Mouse (Mus musculus) frontal cortex, postnatal 25 days (tissue): ENCODE data around the gene Zfp146.
"Not testable (repeated sequence)": the region's sequence is repeated elsewhere in the genome, so short reads cannot be mapped to it uniquely, and the experiment has no call there.

Source experiments
- DNase-seq, 2 experiments: peaks; one replicate each; pipeline ENCODE4 v3.0.0; 2022; ENCODE audit warnings: low spot score in 2 of 2

The Zfp146 gene

DNA sequence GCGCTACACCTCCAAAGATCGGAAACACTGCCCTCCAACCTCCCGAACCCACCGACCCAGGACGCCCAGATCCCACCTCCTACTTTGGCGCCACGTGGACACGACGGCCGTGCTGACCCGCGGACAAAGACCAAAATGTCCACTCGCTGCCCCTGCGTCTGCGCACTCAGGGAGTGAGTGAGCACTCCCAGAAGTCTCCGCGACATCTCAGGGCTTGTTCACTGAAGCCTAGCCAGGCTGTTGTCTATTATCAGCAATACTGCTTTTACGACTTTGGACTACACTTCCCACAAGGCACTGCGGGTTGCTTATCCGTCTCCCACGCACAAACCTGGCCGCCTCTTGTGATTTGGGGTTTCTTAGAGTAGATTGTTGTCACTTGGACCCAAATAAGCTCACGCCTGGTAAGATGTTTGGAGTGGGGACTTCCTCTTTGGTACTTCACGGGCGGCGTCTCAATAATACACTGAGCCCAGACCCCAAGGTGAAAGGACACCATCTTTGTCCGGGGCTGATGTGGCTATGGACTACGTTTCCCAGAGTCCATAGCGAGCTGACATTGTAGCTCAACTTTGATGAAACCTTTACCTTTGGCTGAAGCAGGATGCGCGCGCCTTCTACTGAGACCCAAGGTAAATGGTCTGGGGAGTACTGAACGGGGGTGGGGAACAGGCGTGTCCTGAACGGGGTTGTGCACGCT lies at the start of gene Zfp146:
TSS of gene Zfp146 (minus strand) at position 168 of the 700 bp plus-strand sequence.
- peak; percentile 80 to 86 for DNase-seq

DNA sequence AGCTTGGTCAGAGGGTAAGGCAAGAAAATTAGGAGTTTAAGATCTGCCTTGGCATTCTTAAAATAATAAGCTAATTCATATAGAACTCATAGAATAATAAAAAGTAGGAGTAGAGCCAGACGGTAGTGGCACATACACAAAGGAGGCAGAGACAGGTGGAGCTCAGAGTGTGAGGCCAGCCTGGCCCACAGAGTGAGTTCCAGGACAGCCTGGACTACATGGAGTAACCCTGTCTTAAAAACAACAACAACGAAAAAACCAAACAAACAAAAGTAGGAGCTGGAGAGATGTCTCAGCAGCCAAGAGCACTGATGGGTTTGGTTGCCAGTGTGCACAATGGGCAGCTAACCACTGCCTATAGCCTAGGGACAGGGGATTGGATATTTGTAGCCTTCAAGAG lies 47.7 kb upstream of the Zfp146 start:
- DNase-seq = no peak

DNA sequence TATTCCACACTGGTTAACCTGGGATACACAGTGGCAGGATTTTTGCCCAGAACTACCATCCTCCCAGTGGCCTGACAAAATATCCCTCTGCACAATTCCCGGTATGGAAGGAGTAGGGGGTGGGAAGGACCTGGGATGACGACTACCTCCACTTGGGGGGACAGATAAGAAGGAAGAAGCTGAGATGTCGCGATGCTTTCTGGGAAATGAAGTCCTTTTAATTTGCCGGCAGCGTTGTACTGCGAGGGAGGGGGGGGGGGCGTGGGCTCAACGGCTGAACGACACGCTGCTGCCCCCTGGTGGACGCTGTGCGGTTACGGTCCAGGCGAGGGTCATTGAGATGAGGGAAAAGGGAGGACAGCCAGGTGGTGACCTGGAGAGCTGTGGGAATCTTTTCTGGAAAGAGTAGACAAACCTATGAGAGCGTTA lies 47.2 kb upstream of the Zfp146 start:
- peak in 1 of 2 experiments; percentile 50 for DNase-seq

DNA sequence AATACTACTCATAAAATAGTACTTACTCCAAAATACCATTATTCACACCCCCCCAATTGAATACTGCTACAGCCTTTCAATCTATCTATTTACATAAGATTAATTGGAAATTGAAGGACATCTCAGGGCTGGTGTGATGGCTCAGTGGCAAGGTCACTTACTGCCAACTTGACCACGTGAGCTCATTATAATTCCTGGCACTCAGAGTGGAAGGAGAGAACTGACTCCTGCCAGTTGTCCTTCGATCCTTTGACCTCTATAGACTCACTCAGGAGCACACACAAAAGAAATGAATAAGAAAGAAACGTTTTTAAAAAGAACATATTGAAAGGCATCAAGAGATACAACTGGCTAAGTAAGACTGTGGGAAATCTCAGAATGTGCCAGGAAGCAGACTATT lies 46.3 kb upstream of the Zfp146 start:
- no peak for DNase-seq

DNA sequence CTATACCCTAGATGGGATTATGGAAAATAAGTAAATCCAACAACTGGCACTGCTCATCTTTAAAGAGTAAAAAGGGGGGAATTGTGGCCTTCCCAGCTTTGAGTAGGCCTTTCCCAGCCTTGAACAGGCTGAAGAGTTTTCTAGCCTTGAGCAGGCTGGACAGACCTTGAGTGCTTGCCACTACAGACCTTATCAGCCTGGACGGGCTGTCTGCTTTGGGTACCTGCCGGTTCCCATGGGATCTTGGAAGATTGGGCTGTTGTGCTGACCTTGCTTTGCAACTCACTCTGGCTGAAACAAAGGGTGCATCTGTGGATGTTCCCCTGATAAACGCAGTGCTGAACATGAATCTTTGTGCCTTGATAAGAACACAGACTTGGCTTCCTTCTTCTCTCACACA lies 44.3 kb upstream of the Zfp146 start:
- DNase-seq = no peak

DNA sequence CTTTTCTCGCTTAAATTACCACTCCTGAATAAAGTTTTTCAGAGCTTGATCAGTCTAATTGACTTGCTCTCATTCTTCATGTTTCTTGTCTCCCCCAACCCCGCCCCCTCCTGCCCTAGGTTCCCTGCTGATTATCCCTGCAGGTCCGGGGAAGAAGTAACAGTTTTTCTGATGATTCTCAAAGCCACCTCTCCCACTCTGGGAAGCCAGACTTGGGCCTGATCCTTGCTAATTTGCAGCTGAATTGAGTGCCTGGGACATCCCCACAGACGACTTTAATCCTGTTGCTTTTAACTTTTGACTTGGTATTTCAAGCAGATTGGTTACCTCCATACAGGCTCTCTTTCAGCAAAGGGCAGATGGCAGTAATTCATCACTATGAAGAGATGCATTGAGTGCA lies 41.5 kb upstream of the Zfp146 start:
- no peak for DNase-seq

DNA sequence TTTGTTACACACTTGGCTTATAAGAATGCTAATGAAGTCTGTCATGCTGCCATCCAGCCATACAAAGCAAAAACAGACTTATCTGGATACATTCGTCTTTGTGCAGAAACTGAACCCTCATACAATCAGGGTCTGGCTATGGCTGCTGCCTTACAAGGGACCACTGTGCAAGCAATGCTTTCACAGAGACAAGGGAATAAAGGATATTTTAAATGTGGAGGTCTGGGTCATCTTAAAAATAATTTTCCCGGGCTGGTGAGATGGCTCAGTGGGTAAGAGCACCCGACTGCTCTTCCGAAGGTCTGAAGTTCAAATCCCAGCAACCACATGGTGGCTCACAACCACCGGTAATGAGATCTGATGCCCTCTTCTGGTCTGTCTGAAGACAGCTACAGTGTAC lies 36.8 kb upstream of the Zfp146 start:
- DNase-seq = not testable (repeated sequence)

DNA sequence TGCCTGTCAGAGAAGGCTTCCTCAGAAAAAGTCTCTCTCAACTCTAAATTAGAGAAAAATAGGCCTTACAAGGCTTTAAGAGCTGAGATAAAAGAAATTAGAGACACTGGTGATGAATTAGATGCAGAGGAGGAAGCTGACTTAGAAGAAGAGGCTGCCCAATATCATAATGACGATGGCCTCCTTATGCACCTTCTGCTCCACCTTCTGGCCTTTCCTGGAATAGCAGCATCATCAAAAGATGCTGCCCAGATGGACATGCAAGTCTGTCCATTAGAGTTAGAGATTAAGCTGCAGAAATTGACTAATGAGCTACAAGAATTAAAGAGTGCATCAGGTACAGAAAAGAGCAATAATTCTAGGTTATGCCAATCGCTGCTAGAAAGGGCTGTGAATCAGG lies 35.8 kb upstream of the Zfp146 start:
- peak in 1 of 2 experiments; percentile 43 for DNase-seq

DNA sequence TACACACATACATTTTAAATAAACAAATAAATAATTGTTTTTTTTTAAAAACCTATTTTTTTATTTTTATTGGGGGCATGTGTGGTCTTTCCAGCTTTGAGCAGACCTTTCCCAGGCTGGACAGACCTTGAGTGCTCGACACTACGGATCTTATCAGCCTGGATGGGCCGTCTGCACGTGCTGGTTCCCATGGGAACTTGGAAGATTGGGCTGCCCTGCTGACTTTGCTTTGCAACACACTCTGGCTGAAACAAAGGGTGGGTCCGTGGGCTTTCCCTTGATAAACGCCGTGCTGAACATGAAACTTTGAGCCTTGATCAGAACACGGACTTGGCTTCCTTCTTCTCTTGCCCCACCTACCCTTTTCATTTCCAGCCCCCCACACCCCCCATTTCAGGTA lies 34.8 kb upstream of the Zfp146 start:
- DNase-seq = no peak

DNA sequence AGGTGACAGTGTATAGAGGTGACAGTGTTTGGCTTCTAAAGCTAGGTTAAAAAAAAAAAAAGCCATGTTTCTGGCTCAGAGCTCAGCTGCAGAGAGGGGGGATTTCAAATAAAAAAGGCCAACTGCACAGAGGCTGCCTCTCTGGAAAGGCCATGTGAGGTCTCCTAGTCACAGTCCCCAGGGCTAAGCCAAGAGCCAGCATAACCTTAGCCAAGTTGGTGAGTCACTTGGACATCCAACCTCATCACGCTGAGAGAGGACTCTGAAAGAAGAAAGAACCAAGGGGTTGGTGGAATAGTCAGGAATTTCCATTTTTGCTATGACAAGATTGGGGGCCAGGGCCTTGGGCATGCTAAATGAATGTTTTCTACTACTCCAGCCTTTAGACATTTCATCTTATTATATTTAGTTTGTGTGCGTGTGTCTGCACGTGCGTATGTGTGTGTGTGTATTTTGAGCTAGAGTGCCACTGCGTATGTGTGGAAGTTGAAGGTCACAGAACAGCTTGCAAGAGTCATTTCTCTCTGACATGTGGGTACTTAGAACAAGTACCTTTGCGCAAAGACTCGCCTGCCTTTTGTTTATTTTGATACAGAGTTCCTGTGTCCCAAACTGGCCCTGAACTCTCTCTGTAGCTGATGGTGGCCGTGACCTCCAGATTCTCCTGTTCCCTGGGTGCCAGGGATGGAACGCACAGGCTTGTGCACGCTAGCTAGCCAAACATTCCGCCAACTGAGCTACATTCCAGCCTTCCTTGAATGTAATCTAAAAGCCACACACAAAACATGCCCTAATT lies 33.5 kb upstream of the Zfp146 start:
- no peak for DNase-seq

DNA sequence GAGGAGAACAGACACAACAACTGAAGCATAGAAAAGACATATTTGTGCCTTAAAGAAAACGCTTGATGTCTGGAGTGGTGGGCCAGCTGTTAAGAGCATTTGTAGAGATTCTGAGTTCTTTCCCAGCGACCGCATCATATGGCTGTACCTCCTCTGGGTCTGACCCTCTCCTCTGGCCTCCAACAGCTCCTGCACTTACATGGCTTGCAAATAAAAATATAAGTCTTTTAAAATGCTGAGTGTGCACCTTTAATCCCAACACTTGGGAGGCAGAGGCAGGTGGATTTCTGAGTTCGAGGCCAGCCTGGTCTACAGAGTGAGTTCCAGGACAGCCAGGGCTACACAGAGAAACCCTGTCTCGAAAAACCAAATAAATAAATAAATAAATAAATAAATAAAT lies 31.1 kb upstream of the Zfp146 start:
- not testable (repeated sequence) for DNase-seq

DNA sequence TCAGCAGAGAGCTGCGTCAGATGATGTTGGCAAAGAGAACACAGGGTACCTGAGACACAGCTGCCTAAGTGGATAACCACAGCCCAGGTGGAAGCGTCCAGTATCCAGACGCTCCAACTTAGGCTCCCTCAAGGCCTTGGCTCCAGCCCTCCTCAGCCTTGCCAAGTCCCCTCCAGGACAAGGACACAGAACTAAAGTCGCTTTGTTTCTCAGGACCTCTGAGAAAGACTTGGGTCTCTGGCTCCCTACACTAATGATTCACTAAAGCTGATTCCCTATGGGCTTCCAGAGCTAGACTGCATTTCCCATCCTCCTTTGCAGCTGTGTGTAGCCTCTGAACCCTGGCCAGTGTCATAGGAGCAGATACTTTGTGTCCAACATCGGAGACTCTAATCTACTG lies 30.6 kb upstream of the Zfp146 start:
- DNase-seq = no peak

DNA sequence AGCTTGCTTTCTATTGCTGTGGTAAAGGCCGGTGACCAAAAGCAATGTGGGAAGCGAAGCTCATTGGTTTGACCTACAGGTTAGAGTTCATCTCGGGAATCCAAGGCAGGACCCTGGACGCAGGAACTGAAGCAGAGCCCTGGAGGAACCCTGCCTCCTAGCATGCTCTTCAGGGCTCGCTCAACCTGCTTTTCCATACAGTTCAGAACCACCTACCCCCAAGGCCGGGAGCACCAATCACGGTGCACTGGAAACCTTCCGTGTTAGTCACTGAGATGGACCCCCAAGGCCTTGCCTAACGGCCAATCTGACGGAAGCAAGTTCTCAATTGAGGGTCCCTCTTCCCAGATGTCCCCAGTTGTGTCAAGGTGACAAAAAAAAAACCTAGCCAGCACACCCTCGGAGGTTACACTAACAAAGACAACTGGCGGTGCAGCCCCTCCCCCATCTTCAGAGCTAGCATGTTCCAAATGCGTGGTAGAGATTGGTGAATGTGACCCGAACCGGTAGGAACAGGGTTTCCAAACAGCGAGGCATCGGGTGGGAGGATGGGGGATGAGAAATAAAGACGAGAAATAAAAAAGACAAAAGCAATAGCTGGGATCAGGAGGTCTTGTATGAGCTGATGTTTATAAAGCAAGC lies 30.1 kb upstream of the Zfp146 start:
- DNase-seq = no peak

DNA sequence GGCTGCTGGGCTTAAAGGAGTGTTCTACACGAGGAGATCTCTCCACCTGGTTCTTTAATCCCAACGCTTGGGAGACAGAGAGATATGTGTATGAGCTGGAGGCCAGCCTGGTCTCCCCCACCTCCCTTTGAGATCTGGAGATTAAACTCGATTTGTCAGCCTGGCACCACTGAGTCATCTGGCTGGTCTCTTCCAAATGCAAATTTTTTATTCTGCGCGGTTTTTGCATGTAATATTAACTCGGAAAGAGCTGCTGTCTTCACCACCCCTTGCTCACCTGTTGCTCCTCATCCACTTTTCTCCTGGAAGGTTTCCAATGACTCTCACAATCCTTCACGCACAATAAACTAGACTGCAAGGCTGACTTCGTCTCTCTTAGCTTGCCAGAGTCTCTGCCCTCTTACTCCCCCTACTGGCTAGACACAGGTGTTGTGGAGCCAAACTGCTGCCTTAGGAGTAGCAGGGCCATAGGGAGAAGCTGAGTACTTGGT lies 29.0 kb upstream of the Zfp146 start, which contains the start of gene Capns1:
TSS of gene Capns1 (minus strand) at position 331 of the 491 bp plus-strand sequence.
- peak in 1 of 2 experiments; percentile 47 for DNase-seq

DNA sequence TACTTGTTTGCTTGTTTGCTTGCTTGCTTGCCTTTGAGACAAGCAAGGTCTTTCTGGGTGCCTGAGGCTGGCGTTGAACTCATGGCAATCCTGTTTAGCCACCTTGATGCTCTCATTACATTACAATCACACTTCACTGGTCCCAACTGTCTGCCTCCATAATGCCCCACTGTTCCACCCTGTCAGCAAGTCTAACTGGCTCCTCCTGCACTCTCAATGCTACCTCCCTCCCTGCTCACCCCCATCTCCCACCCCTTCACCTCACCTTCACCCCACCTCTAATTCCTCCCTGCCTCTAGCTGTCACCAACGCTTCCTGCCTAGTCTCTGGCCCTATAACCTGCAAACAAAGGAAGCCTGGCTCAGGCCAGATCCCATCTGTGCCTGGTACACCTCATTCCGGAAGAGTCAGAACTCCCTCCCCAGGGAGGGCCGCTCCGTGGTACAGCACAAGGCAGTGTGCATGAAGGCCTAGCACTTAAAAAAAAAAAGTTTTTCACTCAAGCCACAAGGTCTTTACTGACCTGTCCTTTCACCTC lies 28.1 kb upstream of the Zfp146 start:
- DNase-seq = no peak

DNA sequence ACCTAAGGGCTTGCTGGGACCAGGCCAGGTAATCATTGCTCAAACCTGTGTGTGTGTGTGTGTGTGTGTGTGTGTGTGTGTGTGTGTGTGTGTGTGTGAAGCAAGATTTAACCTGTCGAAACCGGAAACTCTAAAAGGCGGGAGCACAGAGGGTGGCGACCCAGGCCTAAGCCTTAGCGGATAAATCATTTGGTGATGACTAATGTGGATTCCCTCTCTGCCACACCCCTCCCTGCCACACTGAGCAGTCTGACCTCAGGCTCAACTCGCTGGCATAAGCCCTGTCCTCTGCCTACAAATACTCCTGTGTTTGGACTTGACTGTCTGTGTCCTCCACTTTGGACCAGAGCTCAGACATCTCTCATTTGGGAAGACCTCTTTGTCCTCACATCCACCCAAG lies 26.6 kb upstream of the Zfp146 start:
- no peak for DNase-seq

DNA sequence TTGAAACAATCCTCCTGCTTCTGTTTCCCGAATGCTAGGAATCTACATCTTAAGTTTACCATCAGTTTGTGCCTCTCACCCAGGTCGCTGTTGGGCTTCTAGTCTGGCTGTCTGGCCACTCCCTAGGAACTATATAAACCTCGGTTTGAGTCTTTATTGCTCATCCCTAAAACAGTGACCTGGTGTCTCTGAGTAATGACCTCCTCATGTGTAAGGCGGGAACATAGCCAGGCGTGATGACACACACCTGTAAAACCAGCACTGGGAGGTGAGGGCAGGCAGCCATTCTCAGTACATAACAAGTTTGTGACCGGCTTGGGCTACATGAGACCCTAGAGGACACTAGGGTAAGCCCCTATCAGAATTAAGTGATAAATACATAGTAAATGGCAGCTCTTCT lies 25.9 kb upstream of the Zfp146 start:
- no peak for DNase-seq

DNA sequence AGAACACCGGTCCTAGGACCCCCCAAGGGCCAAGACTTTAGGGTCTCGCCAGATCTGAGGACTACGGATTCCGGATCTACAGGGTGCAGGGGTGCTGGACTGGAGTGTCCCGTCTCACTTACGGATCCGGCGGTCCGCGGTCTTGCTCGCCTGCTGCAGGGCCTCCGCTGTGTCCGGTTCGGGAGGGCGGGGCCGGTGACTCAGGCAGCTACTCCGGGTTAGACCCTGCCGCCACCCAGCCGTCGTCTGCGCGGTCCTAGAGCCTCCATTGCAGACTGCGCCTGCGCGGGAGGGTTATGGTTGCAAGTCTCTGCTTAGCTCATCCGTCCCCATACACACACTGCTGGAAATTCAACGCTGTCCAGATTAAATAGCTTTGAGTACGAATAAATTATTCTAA lies 25.3 kb upstream of the Zfp146 start:
- DNase-seq = peak; percentile 83 to 92

DNA sequence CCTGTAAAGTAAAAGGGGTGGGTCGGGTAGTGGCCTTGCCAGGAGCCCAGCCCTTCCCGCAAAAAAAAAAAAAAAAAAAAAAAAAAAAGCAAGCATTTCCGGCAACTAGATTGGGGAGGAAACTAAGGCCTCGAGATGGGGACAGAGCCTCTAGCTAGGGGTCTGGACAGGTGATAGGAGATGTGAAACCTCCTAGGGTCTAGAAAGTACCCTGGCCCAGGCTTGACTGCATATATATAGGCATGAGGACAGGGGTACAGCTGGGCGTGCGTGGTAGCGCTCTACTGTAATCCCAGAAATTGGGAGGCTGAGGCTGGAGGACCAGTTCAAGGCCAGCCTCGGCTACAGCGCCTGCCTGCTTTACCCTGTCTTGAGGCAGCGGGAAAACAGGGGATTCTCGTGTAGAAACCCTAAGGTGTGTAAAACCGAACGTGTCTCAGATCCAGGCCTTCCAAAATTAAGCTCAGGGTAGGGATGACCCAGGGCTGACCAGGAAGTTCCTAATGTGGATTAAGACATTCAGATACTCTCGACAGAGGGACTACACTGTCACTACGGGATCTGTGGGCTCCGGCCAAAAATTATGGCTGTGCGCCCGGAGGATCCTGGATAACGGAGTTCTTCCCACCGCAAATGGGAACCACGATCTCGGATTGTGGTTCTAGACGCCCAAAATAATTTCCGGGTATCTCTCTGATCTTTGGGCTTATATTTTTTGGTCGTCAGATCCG lies 24.7 kb upstream of the Zfp146 start:
- DNase-seq = no peak

DNA sequence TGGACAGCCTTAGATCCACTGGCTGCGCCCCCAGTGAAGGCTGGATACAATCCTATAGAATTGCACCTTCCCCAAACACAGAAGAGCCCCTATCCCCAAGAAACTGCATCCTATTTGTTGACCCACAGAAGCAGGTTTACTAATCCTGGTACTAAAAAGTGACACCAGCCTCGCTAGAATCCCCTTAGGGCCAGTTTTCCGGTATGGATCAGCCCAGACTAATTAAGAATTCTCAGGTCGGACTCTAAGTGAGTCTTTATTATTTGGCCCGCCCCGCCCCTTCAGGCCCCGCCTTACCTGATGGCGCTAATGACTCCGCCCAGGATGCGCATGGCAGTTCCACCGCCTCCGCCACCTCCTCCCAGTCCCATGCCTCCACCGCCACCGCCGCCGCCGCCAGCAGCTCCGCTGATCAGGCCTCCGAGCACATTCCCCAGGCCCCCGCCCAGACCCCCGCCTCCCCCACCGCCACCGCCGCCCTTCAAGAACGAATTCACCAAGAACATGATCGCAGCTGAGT lies 24.1 kb upstream of the Zfp146 start:
- peak in 1 of 2 experiments; percentile 42 for DNase-seq

DNA sequence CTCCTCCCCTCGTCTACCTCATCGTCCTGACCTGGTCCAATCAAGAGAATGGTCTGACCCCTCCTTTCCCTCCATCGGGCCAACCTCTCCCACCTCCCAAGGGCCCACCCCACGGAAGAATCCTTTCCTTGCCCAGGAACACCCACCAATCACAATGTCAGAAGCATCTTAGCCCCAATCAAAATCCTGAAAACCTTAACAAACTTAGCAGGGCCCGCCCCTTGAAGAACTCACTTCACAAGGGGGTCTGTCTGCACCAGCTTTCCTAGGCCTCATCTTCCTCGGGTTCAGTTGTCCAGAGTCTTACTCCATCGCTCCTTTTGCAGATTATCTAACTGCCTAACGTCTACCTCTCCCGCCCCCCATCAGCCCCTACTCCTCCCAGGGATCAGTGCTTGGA lies 23.5 kb upstream of the Zfp146 start:
- no peak for DNase-seq
